ENCODE assay signal across 24 mouse cellular contexts in the genomic region with DNA sequence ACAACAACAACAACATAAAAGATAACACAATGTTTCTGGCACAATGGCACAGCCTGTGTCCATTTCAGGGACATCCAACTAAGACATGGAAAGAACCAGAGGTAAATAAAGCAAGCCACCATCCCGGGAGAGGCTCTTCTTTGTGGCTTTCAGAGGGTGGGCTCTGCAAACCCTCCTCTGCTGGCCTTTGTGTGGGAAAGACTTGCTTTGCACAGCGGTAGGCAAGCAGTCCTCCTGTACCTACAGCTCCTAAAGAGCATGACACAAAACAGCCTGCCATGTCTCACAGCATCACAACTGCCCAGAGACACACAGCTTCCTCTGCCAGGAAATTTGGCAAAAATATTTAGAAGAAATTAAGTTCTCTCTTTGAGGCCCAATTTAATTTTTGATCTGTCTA.
"Had no signal": no experiment of that assay in that cellular context is flagged by ENCODE, and none has a peak within 500 bp of the region (broad histone marks: within the 10 kb centered on the region; RNA-seq: fewer than 3 reads in every experiment).

No protein-coding gene starts in this region.

- DNase-seq: gastrocnemius, postnatal 14 days; gastrocnemius, postnatal 36 days; heart, adult 18-20 months; heart, postnatal 10 days; heart, postnatal 36 days; kidney, adult 11 months; kidney, adult 2 months; kidney, adult 9 months; kidney, postnatal 14 days; kidney, postnatal 36 days; layer of hippocampus, adult 9-11 months; layer of hippocampus, postnatal 36 days; left cerebral cortex, postnatal 4 days had no signal

- H3K9me3 ChIP-seq: heart, embryonic 10.5 days; heart, embryonic 12.5 days; hindbrain, embryonic 13.5 days; hindbrain, embryonic 15.5 days; kidney, embryonic 15.5 days; limb, embryonic 13.5 days; limb, embryonic 15.5 days; liver, embryonic 12.5 days had no signal

- H3K4me2 ChIP-seq: heart, embryonic 12.5 days; hindbrain, embryonic 13.5 days; hindbrain, embryonic 15.5 days; kidney, embryonic 15.5 days; limb, embryonic 13.5 days; limb, embryonic 15.5 days; liver, embryonic 12.5 days had no signal

- H3K27ac ChIP-seq: heart, embryonic 10.5 days; hindbrain, embryonic 13.5 days; hindbrain, embryonic 15.5 days; hindbrain, postnatal 0 days; kidney, embryonic 15.5 days; kidney, postnatal 0 days; limb, embryonic 13.5 days; limb, embryonic 15.5 days; liver, embryonic 12.5 days had no signal

- H3K9ac ChIP-seq: heart, embryonic 12.5 days; hindbrain, embryonic 13.5 days; hindbrain, embryonic 15.5 days; kidney, embryonic 15.5 days; limb, embryonic 13.5 days; limb, embryonic 15.5 days; liver, embryonic 12.5 days had no signal

- H3K27me3 ChIP-seq: heart, embryonic 12.5 days; hindbrain, embryonic 13.5 days; hindbrain, embryonic 15.5 days; kidney, embryonic 15.5 days; limb, embryonic 13.5 days; limb, embryonic 15.5 days; liver, embryonic 12.5 days had no signal

- H3K4me3 ChIP-seq: heart, embryonic 10.5 days; heart, embryonic 12.5 days; hindbrain, embryonic 13.5 days; hindbrain, embryonic 15.5 days; kidney, embryonic 15.5 days; limb, embryonic 13.5 days; limb, embryonic 15.5 days; liver, embryonic 12.5 days had no signal

- ATAC-seq: hindbrain, postnatal 0 days; intestine, embryonic 16.5 days; liver, embryonic 12.5 days had no signal

- H3K4me1 ChIP-seq: heart, embryonic 10.5 days; heart, embryonic 12.5 days; hindbrain, embryonic 15.5 days; kidney, embryonic 15.5 days; limb, embryonic 13.5 days; limb, embryonic 15.5 days; liver, embryonic 12.5 days had no signal
